Mouse (Mus musculus) cerebellum, adult 9-10 months (tissue): Measurements from ENCODE around the gene Dnajb8.
A peak's percentile ranks its signal among the peaks of the same experiment; 100 is the strongest.

Experiments used
- DNase-seq: peaks from one replicate; pipeline ENCODE4 v3.0.0; 2022

Gene Dnajb8

DNA sequence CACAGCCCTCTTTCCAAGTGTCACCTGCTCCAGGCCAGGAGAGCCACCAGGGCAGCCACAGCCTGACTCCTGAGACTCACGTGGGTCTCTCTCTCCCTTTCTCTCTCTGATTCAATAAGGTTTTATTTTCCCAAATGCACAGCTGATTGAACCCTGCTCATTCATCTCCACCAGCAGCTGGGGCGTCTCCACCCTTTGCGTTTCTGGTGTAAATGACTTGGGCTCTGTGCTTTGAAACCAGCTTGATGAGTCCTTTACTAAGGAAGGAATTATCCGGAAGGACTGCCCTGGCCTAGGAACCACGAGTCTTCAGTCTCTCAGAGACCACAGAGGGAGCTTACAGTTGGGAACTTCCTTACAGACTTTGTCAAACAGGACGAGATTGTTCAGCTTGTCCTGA is 10.2 kb downstream of the Dnajb8 start:
- no peak for DNase-seq

DNA sequence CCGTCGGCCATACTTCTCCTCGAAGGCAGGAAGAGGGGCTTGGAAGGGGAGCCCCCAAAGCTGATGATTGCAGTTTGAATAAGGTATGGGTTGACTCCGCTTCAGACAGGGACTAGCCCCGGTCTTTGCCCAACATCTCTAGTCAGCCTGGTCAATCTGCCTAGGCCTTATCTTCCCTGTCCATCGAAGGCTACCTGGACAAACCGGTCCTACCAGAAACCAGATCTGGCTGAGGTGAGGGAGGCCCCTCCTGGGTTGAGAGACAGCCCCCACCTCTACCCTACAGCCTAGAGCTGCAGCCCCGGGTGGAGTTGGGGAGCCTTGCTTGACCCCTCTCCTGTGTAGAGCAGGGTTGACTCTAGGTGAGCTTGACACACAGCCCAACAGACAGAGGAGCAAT is 11.9 kb downstream of the Dnajb8 start:
- DNase-seq = no peak

DNA sequence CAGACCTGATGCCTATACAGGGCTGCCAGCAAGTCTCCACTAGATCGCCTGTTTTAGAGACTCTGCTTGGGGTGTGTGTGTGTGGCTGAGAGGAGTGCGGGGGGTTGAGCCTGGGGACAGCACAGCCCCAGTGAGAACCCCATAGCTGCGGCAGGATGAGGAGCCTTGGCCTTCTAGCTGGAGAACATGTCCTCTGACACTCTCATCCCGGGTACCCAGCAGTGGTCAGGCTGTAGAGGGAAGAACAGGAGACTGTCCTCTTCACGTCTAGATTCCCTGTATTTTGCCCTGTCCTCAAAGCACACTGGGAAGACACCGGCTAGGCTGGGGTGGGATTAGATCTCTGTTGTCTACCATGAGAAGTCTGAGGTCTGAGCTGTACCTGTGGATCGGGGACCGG is 13.4 kb downstream of the Dnajb8 start:
- DNase-seq = no peak

DNA sequence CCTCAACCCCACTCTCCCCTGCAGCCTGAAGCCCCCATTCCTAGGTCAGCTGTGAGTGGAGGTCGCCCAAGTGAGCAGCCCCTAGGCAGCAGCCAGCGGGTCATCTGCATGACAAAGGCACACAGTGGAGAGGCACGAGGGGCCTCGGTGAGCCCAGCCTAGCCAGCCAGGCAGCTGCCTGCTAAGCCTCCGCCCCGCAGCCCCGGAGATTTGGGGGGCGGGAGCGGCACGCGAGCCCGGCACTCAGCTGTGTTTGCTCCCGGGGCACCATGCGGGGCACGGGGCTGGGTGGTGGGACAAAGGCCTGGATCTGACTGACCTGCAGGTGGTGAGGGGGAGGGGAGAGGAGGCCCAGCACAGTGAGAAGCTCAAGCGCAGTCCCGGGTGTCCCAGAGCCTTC is 13.9 kb downstream of the Dnajb8 start:
- no peak for DNase-seq

DNA sequence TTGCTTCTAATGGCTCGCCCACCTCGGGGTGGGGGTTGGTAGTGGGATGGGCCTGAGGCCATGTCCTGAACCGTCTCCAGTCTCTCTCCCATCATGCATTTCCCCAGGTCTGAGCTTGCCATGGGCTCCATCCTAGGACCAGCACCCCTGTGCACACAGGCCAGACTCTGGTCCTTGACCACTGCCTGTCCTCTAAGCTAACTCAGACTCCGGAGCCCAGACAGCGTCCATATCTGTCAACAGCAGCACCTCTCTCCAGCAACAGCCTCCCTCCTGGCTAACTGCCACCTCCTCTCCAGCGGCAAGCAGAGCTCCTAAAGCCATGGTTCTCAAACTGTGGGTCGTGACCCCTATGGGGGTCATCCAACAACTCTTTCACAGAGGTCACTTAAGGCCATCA is 14.4 kb downstream of the Dnajb8 start:
- DNase-seq = no peak

DNA sequence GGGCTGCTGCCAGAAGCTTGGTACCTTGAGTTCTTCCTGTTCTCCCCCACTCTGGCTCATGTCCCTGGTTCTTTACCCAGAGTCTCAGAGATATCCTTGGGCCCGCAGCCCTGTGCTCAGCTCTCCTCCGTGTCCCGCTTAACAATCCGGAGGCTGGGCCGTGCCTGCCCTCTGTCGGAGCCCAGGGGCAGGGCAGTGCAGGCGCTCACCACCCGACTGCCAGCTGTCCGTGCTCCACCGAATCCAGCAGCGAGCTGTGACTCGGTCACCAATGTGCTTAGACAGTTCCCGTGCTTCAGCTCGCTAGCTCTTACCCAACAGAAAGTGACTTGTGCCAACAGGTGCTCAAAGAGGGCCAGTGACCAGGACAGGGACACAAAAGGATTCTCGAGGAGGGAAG is 20.5 kb downstream of the Dnajb8 start:
- DNase-seq = peak; percentile 28

DNA sequence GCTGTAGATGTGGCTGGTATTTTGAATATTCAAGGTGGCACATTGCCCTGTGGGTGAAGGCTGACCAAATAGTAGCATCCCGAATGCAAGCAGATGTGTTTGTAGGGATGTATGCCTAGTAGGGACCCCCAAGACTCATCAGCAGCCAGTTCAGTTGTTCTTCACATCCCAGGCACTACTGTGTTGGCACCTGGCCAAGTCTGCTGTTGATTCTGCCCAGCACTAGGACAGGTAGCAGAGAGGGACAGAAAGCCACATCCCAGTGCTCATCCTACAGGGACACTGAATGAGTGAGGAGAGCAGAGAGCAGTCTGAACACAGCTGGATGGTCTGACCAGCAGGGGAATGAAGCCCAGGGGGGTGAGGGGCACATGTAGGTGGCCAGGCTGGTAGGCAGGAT is 27.2 kb downstream of the Dnajb8 start:
- DNase-seq = no peak

DNA sequence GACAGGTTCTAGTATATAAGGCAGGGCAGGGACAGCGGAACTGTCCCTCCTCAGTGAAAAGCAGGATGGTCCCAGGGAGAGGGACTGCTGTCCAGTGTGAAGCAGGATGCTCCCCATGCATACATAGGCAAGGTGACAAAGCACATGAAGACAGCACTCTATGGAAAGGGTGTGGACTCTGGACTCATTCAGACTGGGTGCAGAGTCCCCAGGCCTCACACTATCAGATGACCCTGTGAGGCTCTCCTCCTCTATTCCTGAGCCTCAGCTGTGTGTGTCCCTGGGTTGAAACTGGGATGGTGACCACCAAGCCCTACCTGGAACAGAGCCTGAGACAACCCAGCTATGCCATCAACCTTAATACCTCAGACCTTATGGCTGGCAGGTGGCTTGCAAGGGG is 29.3 kb downstream of the Dnajb8 start:
- no peak for DNase-seq

DNA sequence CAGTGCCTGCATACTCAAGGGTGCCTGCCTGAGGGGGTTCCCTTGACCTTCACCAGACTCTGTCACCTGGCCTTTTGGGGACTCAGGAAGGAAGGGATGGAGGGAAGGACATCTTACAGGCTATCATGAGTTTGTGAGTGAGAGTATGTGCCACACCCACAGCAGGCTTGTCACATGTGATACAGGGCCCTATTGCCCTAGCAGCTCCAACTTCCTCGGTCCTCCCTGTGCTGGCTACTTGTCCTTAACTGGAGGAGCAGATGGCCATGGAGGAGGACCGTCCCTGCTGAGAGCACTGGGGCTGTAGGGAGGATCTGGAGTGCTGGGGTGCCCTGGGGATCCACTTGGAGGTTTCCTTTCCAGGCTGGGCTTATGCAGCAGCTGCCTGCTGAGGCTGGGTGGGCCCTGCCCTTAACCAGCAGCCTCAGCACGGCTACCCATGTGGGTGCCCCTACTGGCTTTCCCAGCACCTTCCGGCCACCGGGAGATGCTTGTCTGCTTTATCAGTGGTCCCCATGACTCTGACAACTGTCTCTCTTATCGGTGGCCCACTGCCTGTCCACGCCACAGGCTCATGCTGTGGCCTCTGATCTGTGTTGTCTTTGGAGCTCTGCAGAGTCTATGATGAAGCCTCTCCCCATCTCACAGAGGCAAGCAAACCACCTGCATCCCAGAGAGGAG is 29.9 kb downstream of the Dnajb8 start:
- DNase-seq = no peak

DNA sequence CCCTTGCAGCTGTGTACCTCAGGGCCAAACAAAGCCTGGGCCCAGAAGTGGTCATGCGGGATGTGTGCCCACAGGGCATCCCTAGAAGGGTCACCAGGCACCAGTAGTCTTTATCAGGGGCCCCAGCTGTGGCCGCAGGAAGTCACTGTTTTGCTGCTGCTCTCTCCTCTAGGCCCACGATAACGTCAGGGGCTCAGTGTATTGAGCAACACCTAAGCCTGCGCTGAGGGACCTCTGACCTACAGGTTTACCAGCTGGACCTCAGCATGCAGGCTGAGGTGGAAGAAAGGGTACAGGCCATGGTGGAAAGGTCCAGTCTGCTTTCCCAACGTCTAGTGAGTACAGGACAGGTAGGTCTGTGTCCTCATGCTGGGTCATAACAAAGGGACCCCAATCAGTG is 32.0 kb downstream of the Dnajb8 start:
- DNase-seq = no peak

DNA sequence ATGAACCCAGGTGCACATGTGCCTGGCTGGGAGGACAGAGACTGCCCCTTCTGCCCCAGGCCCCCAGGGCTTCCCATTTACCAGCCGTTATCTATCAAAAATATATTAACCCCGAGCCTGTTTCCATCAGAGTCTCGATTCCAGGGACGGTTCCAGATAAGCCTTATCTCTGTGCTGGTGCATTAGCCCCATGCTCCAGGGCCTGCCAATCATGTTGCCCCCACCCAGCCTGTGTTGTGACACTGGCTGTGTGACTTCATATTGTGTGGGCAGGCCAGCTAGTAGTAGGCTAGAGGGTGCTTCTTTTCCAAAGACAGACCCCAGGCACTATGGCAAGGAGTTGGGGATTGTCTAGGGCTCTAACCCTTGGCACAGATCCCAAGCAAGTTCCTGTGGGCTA is 33.4 kb downstream of the Dnajb8 start:
- DNase-seq = no peak

DNA sequence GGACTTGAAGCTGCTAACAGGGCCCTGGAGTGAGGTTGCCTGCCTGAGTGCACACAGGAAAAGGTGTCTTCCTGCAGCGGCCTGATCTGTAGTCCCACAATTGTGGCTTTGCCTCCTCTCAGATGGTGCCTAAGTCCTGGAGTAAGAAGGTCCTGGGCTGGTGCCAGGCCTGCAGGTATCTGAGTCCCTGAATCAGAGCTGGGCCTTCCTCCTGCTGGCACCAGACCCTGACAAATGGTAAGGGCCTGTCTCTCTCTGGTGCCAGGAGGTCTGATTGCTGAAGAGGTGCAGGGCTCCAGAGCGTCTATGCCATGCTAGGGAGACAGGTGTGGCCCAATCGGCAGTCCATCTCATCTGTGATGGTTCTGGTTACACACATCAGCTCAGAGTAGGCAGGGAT is 37.6 kb downstream of the Dnajb8 start:
- DNase-seq = peak; percentile 63

DNA sequence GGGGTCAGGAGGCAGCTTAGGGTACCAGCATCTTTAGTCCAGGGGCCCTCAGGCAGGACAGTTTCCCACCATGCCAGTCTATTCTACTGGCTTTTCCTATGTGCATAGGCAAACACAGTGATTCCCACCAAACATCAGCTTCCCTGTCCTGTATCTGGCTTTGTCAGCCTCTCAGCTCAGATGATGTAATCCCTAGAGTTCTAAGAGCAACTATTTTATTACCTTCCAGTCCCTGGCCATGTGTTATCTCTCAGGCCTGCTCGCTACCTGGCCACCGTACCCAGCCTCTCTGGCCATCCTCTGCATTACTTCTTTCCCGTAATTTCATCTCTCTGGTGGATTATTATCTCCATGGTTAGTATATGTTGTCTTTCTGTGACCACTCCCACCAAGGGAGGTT is 38.6 kb downstream of the Dnajb8 start:
- DNase-seq = no peak

DNA sequence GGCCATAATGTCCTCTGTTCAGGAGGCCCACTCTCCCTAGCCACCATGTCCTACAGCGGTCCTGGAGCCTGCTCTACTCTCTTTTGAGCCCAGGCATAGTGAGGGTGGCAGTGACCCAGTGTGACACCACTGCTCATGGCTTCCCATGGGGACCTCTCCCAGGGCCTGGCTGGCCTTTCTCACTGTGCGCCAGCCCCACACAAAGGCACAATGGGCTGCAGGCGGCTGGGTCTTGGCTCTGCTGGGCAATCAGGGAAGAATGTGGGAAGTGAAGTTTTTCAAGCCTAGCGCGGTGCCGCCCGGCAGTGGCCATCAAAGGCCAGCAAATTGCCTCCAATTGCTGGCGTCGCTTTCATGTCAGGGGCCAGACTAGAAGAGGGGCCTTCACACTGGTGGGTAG is 40.1 kb downstream of the Dnajb8 start:
- DNase-seq = no peak

DNA sequence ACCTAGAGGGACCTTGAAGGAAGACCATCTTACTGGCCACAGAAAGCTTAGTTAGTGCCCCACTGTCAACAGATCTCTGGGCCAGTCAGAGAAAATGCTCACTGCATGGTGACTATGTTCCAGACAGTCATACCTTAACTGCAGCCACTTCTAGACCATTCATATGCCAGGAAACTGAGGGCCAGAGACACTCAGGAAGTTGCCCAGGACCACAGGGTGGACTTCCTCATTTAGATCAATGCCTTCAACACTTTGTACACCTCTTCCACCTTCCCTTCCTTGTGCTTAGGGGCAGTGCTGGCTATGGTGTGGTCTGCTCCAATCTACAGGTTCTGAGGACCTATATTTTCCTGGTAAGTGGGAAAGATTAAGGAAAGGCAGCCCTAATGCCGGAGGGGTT is 43.3 kb downstream of the Dnajb8 start:
- DNase-seq = no peak

DNA sequence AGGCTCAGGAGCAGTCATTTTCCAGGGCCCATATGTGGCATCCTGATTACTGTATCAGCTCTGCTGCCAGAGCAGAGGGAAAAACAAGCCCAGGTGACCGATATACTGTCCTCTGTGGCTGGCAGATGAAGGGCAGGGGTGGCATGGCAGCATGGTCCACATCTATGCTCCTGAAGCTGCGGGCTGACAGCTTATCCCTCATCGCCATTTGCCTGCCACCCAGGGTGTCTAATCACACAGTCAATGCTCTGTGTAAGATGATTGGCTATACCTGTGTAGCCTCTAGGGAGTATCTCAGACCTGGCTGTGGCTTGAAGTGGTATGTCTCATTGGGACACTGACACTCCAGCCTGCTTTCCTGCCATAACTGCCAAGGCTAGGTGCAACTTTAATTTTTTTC is 44.0 kb downstream of the Dnajb8 start:
- DNase-seq = no peak

DNA sequence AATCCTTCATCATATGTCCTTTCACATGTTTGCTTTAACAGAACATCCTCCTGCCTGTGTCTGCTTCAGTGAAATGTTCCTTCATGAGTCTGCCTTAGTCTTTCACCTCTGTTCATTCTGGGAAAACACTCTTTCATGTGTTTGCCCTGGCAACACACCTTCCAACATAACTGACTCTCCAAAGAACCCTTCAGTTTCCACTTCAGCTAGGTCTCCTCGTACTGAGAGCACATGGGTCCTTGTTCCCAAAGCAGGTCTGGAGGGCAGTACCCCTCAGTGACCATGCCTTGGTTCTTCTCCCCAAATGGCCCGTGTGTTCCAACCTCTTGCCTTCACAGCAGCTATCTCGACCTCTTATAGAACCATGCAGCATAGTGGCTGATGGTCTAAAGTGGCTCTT is 45.0 kb downstream of the Dnajb8 start:
- DNase-seq = no peak

DNA sequence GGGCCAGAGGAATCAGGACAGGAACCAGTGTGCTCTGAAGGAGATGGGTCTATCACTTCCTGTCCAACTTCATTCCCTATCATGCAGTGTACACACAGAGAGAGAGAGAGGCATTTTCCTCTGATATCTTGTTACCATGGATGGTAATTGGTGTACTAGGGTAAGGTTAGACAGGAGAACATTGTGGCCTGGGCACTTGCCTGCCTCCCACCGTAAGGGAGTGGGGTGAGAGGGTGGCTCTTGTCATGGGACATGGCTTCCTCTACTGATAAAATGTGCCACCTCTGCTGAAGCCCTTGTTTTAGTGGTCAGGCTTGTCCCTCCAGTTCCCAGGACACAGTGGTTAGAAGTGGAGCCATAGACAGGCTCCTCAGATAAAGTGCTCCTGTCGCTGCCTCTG is 45.9 kb downstream of the Dnajb8 start:
- no peak for DNase-seq

DNA sequence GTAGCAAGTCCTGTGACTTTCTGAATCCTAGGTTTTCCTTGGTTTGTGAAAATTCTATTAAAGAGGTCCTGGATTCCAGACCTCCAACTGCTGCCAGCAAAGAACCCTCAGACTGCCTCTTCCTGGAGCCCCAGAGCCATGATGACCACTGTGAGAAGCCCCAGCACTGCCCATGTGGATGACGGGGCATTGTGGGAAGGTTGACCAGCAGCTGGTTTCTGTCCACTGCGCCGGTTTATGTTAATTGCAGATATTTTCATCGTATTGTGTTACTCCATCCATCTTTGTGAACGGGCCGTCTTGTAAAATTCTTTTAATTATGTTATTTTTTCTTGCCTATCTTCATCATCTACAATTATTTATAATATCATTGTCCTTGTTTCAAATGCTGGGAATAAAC is 52.6 kb downstream of the Dnajb8 start:
- DNase-seq = no peak

DNA sequence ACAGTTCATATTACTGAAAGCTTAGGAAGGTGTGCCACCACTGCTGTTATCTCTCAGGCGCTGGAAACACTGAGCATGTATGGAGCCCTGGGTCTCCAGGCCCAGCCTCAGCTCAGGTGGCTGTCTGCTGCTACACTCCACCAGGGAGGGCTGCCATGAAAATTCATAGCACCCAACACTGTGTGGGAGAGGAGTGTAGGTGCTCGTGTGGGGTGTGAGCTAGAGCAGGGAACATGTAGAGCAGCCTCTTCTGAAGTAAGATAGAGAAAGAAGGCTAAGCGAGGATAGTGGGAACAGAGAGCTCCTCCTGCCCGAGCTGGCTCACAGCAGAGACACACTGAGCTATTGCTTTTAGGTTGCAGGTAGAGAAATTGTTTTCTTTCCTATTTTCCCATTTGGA is 54.2 kb downstream of the Dnajb8 start:
- DNase-seq = no peak

DNA sequence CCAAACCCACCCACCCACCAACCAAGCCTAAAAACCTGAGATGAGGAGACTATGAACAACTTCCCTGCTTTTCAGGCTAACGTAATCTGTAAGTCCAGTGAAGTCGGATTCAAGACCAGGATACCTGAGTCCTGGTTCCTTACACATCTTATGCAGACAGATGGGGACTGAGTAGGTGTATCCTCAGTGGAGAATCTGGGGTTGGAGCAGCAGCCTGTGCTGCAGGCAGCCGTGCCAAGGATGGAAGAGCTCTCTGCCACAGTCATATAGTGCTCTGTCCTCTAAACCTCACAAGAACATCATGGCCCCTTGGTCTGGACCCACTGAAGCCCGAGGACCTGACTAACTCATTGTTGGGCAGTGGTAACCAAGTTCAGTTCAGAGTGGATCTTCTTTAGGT is 55.2 kb downstream of the Dnajb8 start:
- no peak for DNase-seq

DNA sequence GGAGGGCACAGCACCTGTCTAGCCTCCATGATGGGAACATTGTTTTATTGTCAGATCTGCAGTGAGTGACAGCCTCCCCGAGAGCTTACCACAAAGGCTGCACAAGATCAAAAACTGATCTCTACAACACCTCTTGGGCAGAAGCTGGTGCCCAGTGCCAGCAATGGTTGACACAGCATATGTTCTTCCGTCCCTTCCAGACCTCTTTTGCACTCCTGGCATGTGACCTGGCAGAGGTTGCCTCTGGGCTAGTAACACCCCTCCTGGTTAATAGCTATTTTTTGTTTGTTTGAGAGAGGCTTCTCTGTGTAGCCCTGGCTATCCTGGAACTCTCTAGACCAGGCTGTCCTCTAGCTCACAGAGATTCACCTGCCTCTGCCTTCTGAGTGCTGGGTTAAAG is 56.1 kb downstream of the Dnajb8 start:
- DNase-seq = peak; percentile 49

DNA sequence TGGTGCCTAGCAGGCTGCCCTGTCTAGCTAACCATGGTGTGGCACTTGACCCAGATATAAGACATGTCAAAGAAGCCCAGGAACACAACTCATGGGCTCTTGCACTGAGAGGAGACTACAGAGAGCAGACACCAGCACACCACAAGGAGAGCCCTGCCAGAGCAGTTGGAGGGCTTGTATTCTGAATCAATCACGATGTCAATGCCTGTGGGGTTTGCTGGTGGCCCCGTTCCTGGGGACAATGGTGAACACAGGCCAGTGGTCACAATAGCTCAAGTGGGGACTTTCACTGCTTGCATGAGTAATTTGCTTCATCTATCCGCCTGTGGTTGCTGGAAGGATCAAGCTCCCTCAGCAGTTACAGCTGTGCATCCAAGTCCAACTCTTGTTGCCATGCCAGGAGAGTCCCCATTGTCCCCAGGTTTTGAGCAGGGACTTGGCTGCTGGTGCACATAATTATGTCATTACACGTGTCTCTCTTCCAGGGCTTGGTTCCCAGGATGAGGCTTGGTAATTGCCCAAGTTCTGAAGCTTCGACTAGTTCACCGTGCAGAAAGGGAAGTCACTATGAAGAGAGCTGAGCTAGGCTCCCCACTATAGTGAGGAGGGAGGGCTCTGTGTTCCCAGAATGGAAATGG is 68.2 kb downstream of the Dnajb8 start:
- peak; percentile 24 for DNase-seq

DNA sequence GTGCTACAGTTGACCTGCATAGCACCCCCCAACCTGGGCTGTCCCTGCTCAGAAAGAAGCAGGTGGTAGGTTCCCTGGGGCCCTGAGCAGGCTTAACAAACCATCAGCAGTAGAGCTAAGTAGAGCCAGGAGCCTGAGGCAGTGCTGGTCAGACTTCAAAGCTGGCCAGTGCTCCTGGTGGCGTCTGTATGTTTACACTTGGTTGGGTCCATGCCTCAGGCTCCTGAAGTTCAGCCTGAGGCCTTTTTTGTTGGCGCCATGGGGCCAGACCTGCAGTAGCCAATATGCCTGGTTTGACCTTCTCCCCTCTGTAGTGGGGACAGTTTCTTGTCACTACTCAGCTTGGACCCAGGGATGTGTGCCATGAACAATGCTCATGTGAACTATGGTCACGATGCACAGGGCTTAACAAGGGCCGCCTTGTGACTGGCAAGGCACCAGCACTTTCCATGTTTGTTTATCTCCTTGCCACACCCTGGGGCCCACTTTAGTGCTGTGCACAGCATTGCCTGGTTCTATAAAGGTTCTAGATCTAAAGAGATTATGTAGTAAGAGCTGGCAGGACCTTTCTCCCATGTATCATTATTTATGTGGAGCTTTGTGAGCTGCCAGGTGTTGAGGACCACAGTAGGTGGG is 70.3 kb downstream of the Dnajb8 start:
- DNase-seq = no peak

DNA sequence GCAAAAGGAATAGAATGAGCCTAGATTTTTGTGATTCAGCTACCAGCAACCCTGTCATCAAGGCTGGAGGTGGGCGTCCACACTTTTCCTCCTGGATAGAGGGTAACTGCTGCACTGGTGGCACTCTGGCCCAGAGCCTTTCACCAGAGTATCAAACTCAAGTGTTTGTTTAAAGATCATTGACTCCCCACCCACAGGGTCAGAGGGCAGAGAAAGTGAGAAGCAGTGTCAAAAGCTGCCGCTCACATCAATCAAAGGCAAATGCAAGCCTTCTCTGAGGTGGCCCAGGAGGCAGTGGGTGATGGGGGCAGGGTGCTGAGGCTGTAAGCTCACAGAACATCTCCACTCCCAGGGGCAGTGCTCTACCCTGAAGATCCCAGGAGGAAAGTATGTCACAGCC is 77.4 kb downstream of the Dnajb8 start:
- no peak for DNase-seq
